Mouse (Mus musculus) cerebellum, adult 9-10 months (tissue): Measurements from ENCODE around the gene Ndufaf3.

Experiments
- DNase-seq: peaks from one replicate; pipeline ENCODE4 v3.0.0; 2022

Ndufaf3 gene

GRCm38 (mm10) chr9:108572321-108572720 lies 5.1 kb upstream of the Ndufaf3 start:
- no peak for DNase-seq

DNA sequence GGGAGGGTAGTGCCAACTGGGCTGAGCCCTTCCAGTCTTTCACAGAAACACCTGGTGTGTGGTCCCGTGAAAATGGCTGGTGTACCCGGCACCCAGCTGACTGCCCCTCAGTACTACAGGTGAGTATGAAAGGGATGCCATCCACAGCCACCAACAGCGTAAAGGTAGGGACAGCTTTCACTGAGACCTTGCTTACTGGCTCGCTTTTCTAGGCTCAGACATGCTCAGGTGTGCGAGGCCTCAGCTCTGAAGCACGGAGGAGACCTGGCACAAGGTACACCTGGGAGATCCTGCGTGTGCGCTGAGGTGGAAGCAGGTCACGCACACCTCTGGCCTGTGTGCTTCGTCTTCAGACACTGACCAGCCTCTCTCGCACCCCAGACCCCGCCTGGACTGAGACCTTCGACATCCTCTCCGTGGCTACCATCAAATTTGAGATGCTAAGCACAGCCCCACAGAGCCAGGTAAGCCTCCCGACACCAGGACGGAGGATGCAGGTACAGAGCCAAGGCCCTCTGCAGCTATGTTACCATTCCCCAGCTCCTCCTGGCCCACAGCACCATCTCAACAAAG lies 4.3 kb upstream of the Ndufaf3 start:
- peak; percentile 42 for DNase-seq

DNA sequence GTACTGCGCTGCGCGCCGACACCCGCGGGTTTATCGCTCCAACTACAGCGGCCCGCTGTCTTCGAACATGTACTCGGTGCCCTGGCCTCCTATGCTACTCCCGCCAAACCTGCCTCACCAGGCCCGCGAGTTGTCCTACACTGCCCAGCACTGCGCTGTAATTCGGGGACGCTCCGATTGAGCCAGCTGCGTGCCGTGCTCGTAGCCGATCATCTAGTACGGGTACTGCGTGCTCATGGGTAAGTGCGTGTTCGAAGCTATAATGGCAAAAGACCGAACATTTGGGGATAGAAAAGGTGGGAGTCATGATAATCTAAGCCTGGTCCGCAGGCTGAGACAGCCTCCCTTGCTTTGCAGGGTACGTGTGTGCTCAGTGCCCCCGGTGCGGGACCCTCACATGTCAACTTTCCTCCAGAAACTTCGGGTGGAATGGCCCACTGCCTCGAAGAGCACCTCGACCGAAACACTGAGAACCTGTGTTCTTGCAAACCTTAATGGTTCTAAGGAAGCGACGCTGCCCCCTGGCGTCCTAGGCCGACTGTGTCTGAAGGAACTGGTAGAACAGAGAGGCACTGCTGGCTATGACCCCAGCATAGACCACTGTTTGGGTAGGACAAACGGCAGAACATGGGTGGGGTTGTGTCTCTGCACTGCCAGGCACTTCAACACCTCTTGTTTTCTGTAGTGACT lies 3.1 kb upstream of the Ndufaf3 start:
- DNase-seq: peak; percentile 76

DNA sequence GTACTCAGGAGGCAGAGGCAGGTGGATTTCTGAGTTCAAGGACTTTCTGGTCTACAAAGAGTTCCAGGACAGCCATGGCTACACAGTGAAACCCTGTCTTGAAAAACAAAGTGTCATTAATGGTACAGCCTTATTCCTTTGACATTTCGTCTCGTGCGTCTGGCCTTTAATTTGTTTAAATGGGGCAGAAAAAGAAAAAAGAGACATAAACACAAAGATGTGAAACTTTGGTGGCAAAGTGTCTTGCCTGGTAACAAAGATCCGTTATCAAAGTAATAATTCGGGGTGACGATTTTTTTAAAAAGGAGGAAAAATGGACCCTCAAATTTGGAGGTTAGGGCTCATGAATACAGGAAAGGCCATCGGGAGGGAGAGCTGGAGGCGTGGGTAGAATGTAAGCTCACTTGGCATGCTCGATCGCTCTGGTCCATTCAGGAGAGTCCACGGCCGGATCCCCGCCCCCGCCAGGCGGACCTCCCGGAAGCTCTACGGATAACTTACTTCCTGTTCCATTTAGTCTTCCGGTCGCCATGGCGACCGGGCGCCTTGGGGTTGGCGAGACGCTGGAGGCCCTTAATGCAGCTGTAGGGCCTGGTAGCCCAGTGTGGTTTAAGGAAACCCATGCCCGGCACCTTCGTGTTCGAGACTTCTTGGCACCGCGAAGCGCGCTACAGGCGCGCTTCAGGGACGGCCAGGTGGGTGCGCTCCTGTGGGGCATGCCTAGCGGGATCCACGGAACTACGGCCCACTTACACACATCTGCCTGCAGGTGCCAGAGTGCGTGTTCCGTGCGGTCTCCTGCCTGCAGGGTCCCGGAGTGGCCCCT lies 2.4 kb upstream of the Ndufaf3 start, which contains the start of gene Dalrd3:
Gene Dalrd3, plus strand, starts transcription at position 506 of the 826 bp plus-strand sequence.
- peak; percentile 92 for DNase-seq

GRCm38 (mm10) chr9:108568511-108568921 lies 1.3 kb upstream of the Ndufaf3 start:
- peak; percentile 60 for DNase-seq

GRCm38 (mm10) chr9:108567931-108568419 lies 741 bp upstream of the Ndufaf3 start:
- DNase-seq: no peak

- no peak for DNase-seq
Observed at GRCm38 (mm10) chr9:108565881-108566814, 1.1 kb downstream of the Ndufaf3 start.

- peak; percentile 50 for DNase-seq
Observed at GRCm38 (mm10) chr9:108564131-108564530, 3.1 kb downstream of the Ndufaf3 start.

GRCm38 (mm10) chr9:108563671-108564070 lies 3.6 kb downstream of the Ndufaf3 start:
- DNase-seq: no peak

GRCm38 (mm10) chr9:108560227-108560841 lies 6.9 kb downstream of the Ndufaf3 start, which contains the start of gene Impdh2:
Gene Impdh2 (plus strand): TSS chr9:108560286.
- DNase-seq: peak; percentile 92

- no peak for DNase-seq
Observed at GRCm38 (mm10) chr9:108559169-108559568, 8.1 kb downstream of the Ndufaf3 start.

DNA sequence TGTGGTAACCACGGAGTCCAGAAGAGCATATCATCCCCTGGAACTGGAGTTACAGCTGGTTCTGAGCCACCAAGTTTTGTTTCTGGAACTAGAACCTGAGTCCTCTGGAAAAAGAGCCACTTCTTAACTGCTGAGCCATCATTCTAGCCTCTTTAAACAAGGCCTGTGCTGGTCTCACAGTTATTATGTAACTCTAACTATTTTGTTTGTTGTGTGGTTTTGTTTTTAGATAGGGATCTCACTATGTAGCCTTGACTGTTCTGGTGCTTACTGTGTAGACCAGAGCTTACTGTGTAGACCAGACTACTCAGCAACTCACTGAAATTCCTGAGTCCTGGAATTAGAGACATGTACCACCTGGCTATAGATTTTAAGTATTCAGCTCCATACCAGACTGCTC lies 20.4 kb downstream of the Ndufaf3 start:
- DNase-seq: no peak

DNA sequence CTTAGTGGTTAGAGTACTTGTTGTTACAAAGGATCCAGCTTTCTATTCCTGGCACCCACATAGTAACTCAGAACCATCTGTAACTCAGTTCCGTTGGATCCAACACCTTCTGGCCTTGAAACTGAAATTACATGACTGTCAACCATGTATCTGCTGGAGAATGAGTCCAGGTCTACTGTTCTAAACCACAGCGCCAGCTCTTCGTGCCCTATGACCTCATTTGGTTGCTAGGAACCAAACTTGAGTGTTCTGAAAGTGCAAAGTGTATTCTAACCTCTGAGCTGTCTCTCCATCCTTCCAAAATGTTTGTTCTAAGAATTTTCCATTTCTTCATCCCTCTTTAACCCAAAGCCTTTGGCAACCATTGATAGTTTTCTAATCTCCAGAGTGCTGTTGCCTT lies 21.2 kb downstream of the Ndufaf3 start:
- DNase-seq: no peak

GRCm38 (mm10) chr9:108540846-108541245 lies 26.4 kb downstream of the Ndufaf3 start:
- no peak for DNase-seq

DNA sequence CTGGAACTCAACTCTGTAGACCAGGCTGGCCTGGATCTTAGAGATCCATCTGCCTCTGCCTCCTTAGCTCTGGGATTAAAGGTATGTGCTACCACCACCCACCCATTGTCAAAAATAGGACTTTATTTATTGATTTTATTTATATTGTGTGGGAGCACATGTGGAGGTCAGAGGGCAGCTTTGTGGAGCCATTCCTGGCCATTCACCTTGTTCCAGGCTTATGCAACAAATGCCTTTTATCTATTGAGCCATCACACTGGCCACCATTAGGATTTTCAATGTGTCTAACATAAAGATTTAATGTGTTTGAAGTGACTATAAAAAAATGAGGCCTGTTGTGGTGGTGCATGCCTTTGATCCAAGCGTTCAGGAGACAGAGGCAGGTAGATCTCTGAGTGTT lies 35.7 kb downstream of the Ndufaf3 start:
- no peak for DNase-seq

DNA sequence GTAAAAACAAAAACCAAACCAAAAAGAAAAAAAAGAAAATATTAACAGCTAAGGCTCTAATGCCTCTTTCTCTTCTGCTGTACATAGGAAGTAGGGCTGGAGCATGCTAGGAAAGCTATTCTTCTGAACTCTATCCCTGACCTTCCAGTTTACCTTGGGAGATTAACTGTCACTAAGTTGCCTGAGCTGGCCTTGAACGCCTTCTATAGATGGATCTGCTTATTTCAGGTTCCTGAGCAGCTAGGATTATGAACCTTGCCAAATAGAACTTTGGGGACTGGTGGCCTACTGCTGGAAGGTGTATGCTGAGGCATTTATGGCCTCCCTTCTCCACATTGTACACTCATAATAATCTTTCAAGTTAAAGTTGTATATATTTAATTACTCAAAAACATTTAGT lies 36.3 kb downstream of the Ndufaf3 start:
- DNase-seq: no peak

- no peak for DNase-seq
Observed at GRCm38 (mm10) chr9:108525400-108525799, 41.8 kb downstream of the Ndufaf3 start.

DNA sequence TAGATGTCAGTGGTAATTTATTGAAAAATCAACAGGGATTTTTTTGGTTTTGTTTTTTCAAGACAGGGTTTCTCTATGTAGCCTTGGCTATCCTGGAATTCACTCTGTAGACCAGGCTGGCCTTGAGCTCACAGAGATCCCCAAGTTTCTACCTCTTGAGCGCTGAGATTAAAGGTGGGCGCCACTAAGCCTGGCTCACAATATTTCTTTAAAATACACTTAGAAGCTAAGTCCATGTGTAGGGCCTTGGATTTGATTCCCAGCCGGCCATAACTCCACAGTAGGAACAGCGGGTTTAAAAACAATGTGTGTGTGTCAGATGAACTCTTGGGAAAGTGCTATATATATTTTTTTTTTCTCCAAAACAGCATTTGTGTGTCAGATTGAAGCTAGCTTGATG lies 43.9 kb downstream of the Ndufaf3 start:
- no peak for DNase-seq

GRCm38 (mm10) chr9:108521604-108522003 lies 45.6 kb downstream of the Ndufaf3 start:
- DNase-seq: no peak

- DNase-seq: no peak
Observed at GRCm38 (mm10) chr9:108517931-108518332, 49.3 kb downstream of the Ndufaf3 start.

DNA sequence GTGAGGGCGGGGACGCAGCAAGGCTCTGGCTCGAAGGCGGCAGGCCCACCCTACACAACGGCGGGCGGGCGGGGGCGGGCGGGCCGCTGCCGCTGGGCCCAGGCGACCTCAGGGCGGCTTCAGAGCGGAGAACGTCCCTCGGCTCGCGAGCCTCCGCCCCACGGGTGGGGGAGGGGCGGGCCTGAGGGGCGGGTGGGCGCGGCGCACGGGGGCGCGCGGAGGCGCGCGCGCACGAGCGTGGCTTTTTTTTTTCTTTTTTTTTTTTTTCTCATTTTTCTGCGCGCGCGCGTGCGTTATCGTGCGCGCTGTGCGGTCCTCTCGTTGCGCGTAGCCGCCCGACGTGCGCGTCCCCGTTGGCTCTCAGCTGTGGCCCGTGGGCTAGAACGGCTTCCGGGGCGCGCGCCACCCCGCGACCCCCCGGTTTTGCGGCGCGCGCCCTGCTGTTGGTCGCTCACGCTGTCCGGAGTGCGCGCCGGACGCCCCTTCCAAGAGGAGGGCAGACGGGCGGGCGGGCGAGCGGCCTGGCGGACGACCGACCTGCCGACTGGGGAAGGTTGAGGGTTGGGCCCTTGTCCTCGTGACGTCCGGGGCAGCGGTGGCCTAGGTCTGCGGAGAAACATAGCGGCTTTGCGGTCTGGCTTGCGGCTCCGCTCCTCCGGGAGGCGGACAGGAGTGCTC lies 49.8 kb downstream of the Ndufaf3 start:
- DNase-seq: peak; percentile 77
